Mouse (Mus musculus) myocyte (in vitro differentiated cells): Measurements from ENCODE around the gene Krtcap3.

Experiments
- E2F4 ChIP-seq: IDR thresholded peaks from one replicate; pipeline ENCODE4 v1.6.1; 2011; ENCODE audit warnings: mild to moderate bottlenecking, control low read depth, moderate library complexity; ENCODE audit not compliant: insufficient read depth
- MAX ChIP-seq: IDR thresholded peaks from one replicate; pipeline ENCODE4 v1.6.1; 2011; ENCODE audit warnings: low read depth, mild to moderate bottlenecking, control low read depth
- MYOG ChIP-seq, 3 experiments: IDR thresholded peaks; one replicate each; pipeline ENCODE4 v1.6.1; 2011; ENCODE audit warnings: control low read depth in 2 of 3, low read depth in 2 of 3, mild to moderate bottlenecking in 2 of 3; ENCODE audit not compliant: insufficient read length in 2 of 3, control insufficient read depth in 1 of 3, insufficient read depth in 1 of 3
- POLR2A ChIP-seq: IDR thresholded peaks from one replicate; pipeline ENCODE4 v1.6.1; 2011; ENCODE audit warnings: low read depth, mild to moderate bottlenecking, control low read depth, moderate library complexity; ENCODE audit not compliant: insufficient read length
- POLR2AphosphoS2 ChIP-seq: IDR thresholded peaks from one replicate; pipeline ENCODE4 v1.6.1; 2011; ENCODE audit warnings: low read depth, control low read depth; ENCODE audit not compliant: insufficient read length
- REST ChIP-seq: IDR thresholded peaks from one replicate; pipeline ENCODE4 v1.6.1; 2011; ENCODE audit warnings: mild to moderate bottlenecking, control low read depth, moderate library complexity; ENCODE audit not compliant: insufficient read depth, insufficient read length
- TCF12 ChIP-seq: IDR thresholded peaks from one replicate; pipeline ENCODE4 v1.6.1; 2011; ENCODE audit warnings: mild to moderate bottlenecking, control low read depth; ENCODE audit not compliant: poor library complexity, insufficient read depth, severe bottlenecking
- TCF3 ChIP-seq: IDR thresholded peaks from one replicate; pipeline ENCODE4 v1.6.1; 2011; ENCODE audit warnings: low read depth, control low read depth; ENCODE audit not compliant: insufficient read length
- USF1 ChIP-seq: IDR thresholded peaks from one replicate; pipeline ENCODE4 v1.6.1; 2011; ENCODE audit warnings: low read depth, mild to moderate bottlenecking, control low read depth, moderate library complexity

DNA sequence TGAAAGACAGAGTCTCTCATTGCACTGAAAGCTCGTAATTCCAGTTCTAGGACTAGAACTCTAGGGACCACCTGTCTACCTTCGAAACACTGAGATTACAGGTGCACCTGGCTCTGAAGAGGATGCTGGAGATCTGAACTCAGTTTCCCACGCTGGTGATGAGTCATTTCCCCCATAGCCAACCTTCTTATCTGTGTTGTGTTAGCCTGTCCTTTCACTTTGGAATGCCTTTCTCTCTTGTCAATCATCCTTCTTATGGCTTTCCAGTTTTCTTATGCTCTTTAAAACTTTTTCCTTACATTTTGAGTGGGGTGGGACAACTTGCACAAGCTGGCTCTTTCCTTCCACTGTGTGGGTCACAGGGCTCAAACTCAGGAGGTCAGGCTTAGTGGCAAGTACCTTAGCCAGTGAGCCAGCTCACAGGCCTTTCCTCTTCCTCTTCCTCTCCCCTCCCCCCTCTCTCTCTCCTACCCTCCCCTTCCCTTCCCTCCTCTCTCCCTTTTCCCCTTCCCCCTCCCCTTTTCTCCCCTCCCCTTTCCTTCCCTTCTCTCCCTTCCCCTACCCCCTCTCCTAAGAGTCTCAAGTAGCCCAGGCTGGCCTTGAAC is 38.2 kb downstream of the Krtcap3 start:
- no peak for TF ChIP-seq REST
- TF ChIP-seq USF1, result no peak
- TF ChIP-seq POLR2A, result no peak
- TF ChIP-seq MYOG (IDR thresholded peaks at IDR 0.05; ENCODE audit: control insufficient read depth in 1 of 3, insufficient read depth in 1 of 3, insufficient read length in 2 of 3, low read depth in 2 of 3), result no peak
- no peak for TF ChIP-seq TCF3
- no peak for TF ChIP-seq E2F4
- no peak for TF ChIP-seq POLR2AphosphoS2
- TF ChIP-seq MAX, result no peak
- TF ChIP-seq TCF12, result no peak
